Mouse (Mus musculus) urinary bladder, postnatal 14 days (tissue): ENCODE measurements at regions not wholly inside any gene's neighbourhood (a gene's known extent, or its start where the extent isn't known, plus 50 kb on each side); places are given as distances from the start of the nearest gene placed in this dataset.
A peak's percentile ranks its signal among the peaks of the same experiment; 100 is the strongest.

Source experiments
- DNase-seq: peaks from one replicate; pipeline ENCODE4 v3.0.0; 2021; ENCODE audit warnings: low spot score

DNA sequence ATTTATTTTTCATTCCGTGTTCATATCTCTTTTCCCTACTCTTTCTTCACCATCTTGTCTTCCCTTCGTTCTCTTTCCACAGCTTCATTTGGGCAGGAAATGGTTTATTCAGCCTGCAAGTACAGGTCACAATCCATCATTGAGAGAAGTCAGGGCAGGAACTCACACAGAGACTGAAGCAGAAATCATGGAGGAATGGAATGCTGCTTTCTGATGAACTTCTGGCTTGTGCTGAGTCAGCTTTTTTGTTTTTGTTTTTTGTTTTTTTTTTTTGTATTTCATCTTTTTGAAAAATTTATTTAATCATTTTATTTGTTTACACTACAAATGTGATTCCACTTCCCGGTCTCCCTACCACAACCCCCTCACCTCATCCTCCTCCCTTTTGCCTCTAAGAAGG, 51.2 kb upstream of the Suclg2 start:
- DNase-seq: no peak

DNA sequence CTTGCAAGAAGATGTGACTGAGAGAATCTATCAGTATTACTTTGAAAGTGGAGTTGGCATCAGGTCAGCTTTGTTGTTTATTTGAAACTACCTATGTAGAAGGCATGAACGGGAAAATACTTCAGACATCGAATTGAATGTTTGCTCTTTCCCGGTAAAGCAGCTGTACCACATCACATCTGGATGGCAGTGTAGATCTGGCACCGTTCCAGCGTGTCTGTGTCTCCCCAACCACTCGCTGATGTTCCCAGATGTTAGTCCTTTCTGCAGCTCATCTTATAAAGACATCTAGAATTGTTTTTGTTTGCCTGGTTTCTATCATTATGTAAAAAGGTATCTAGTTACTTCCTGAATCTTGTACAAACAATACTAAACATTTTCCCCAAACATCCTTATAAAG, 83.1 kb upstream of the Suclg2 start:
- no peak for DNase-seq

GRCm38 (mm10) chr6:95841502-95841901, 122.9 kb upstream of the Suclg2 start:
- DNase-seq: no peak

DNA sequence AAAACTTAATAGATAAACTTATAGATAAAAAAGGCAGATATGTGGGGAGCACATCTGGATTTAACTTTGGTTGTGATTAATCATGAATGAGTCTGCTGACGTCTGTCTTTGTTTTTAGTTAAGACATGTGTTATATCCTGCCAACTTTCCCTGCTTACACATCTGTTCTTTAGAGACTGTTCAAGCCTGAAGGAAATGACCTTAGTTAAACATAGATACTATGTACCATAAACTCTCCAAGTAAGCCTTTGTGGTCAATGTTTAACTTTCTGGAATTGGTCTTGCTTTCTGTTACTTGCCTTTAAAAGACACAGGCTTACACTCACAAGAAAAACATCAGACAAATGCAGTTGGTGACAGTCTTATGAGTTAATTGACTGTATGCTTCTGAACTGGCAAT, 127.9 kb upstream of the Suclg2 start:
- DNase-seq: no peak

GRCm38 (mm10) chr6:95875463-95875862, 156.9 kb upstream of the Suclg2 start:
- DNase-seq: no peak

DNA sequence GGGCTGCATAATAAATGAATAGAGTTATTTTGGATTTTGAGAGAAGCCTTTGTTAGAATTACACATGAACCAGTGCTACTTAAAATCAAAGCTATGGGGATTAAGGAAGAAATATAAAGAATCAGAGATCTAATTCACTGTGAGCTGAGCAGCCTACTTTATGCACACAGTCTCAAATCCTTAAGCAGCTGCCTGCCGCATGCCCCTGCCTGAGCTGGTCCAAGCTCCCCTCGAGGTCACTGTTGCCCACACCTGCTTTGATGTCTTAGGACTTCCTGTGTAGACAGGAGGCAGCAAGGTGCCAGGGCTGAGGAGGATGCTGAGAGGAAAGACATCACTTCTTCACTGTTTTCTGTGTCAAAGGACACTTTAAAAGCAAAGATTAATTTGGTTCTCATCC, 157.7 kb upstream of the Suclg2 start:
- no peak for DNase-seq

GRCm38 (mm10) chr6:95886645-95887044, 168.0 kb upstream of the Suclg2 start:
- DNase-seq: no peak

DNA sequence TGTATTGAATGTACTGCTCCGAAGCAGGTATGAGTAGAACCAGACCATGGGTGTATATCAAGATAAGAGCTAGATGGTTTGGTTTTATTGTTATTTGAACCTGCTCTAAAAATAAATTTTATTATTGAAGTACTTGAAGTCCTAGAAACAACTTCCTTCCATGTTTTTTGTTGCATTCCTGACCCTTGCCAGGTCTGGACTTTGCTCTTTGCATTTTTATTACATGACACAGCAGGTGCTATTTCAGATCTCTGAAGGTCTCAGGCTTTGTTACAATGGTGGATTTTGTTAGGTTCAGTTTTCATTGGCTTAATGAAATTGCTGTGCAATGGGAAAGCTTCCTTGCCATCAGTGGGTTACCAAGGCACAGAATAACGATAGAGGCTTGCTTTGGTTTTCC, 184.0 kb upstream of the Suclg2 start:
- no peak for DNase-seq

GRCm38 (mm10) chr6:95904085-95904633, 185.6 kb upstream of the Suclg2 start:
- DNase-seq: no peak

GRCm38 (mm10) chr6:95905057-95905456, 186.5 kb upstream of the Suclg2 start:
- no peak for DNase-seq

DNA sequence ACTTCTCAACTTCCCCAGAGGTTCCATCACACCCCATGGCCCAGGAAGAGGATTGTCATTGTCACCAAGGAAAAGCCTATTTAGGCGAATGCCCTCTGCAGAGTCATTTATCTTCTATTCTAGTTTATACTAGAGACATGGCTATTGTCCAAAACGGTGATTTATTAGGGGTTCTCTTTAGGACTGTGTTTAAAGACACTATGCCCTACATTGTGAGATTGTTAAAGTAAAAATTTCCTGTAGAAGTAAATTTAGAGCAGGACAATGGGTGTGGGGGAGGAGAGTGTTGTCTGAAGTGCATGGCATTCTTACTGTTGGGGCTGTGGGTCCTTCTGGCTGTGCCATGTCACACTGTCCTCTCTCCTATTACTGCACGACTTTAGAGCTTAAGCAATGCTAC, 191.2 kb upstream of the Fam19a1 start:
- DNase-seq: no peak

DNA sequence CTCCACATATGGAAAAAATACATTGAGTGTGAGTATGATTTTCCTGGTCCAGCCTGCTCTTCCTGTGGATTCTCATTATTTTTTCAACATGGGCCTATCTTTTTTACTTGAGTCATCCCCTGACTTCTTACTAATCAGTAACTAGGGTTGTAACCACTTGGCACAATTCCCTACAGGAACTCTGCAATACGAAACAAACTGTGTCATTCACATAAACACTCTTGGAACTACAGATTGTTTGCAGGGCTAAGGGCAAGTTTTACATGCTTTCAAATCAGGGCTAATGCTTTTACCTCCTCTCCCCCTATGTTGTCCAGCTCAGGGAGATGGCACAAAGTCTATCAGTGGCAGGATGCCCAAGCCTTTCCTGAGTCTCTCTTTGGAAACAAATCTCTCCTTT, 178.4 kb upstream of the Fam19a1 start:
- DNase-seq: no peak

DNA sequence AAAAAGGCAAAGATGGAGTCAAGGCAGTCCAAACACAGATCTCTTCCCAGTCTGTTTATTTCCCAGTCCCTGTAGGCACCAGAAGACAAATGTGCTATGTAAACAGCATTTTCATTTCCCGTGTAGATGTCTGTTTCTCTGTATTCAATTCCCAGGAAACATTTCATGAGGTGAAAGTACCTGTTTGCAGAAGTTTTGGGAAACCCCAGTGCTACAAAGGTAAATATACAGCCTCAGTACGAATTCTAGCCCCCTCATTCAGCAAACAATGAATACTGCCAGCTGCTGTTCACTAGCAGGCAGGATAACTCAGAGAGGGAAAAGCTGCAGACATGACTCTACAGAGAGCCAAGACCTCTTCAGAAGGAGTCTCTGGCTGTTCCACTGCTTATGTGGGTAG, 176.4 kb upstream of the Fam19a1 start:
- no peak for DNase-seq

- DNase-seq: no peak
These were observed 173.9 kb upstream of the Fam19a1 start for GRCm38 (mm10) chr6:95939052-95939451.

DNA sequence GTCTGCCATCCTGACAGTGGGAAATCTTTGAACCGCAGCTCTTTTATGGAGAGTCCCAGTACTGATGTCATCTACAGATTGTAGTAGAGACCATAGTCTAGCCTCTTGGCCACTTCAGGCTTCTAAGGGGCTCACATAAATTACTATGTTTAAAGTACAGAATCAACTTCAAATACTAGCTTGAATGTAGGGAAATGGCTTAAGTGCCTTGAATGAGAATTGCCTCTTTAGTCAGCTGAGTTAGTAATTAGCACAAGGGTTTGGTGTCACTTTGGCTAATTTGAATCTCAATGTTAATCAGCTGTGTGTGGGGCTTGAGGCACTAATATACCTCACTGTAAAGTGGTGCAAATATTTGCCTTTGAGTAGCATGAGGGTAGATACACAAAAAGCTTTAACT, 152.2 kb upstream of the Fam19a1 start:
- DNase-seq: no peak

- DNase-seq: no peak
These were observed 146.7 kb upstream of the Fam19a1 start for GRCm38 (mm10) chr6:95966231-95966630.

DNA sequence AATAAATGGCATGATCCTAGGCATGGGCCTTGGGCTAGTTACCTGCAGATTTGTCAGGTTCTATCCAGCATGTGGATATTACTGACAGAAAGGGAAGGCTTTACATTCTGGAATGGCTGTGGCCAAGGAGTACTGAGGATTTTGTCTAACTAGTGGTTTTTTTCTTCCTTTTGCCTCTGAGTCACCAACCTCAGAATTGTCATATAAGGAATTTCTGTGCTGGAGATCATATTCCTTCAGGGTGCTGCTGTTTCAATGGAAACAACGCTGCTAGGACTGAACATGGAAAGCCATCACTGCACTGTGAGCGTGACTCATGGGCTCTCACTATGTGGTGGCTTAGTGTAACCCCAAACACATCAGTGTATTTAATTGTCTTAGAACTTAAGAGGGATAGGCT, 137.0 kb upstream of the Fam19a1 start:
- DNase-seq: no peak

- no peak for DNase-seq
These were observed 115.9 kb upstream of the Fam19a1 start for GRCm38 (mm10) chr6:95997037-95997436.

DNA sequence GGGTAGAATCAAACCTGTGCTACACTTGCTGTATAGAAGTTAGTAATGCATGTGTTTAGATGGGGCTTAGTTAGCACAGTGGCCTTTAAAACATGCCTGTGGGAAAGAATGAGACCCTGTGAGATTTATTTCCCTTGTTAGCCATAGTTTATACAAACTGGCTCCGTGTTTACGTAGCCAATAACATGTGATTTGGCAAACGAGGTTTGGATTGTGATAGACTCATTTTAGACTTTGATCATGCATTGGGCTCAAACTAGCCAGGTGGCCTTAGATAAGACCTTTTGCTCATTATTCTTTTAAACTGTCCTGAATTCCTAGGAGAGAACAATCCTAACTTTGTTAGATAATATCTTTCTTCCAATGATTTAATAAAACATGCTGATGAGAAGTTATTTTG, 115.2 kb upstream of the Fam19a1 start:
- no peak for DNase-seq

DNA sequence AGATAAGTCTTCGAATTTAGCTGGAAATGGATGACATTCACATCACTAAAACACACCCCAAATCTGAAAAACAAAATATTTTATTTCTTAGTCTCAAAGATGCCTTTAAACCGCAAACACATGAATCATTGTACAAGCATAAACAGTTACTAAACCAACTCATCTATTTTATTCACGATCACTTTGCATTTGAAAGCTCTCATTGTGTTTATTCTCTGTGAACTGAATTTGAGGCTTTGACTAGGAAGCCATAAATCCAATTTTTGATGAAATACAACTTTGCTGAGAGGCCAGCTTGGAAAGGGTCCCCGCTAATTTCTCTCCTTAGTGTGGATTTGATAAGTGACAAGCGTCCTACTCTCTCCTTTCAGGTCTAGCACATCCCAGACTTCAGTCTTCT, 113.5 kb upstream of the Fam19a1 start:
- DNase-seq: no peak

- no peak for DNase-seq
These were observed 112.9 kb upstream of the Fam19a1 start for GRCm38 (mm10) chr6:96000011-96000476.

DNA sequence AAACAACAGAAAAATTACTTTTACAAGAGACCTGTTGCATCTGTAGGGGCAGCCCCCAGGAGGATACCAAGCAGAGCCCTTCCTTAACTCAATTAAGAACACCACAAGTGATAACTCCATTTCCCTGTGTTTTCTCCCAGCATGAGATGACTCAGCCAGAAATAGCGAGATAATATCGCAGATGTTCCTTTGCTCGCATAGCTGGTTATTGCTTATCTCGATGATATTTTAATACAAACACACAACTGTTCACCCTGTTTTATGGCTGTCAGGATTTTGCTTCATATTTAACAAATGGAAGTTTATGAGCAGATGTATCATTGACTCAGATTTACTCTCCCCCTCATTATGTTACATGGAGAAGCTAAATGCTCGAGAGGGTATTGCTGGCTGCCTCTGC, 101.7 kb upstream of the Fam19a1 start:
- peak; percentile 8 for DNase-seq

GRCm38 (mm10) chr6:96028022-96028704, 84.8 kb upstream of the Fam19a1 start:
- DNase-seq: no peak

GRCm38 (mm10) chr6:96043711-96044110, 69.2 kb upstream of the Fam19a1 start:
- no peak for DNase-seq
